Mouse (Mus musculus) naive thymus-derived CD4-positive, alpha-beta T cell, adult 2 months (primary cell): ENCODE data around the gene Nktr.

Experiments
- DNase-seq: peaks from one replicate; pipeline ENCODE4 v3.0.0-alpha.2; 2011; ENCODE audit warnings: low read depth

Gene Nktr

GRCm38 (mm10) chr9:121707801-121708200 is 11.2 kb upstream of the Nktr start:
- DNase-seq: no peak

GRCm38 (mm10) chr9:121708506-121709486 is 10.2 kb upstream of the Nktr start:
- no peak for DNase-seq

GRCm38 (mm10) chr9:121709898-121710583 is 8.9 kb upstream of the Nktr start, which contains the start of gene Ss18l2:
TSS of gene Ss18l2 (plus strand) at chr9:121710329.
- peak; percentile 99 for DNase-seq

GRCm38 (mm10) chr9:121710584-121710975 is 8.4 kb upstream of the Nktr start:
- no peak for DNase-seq

- DNase-seq: no peak
Measured at GRCm38 (mm10) chr9:121717048-121717447, 1.9 kb upstream of the Nktr start.

GRCm38 (mm10) chr9:121718070-121718705 is 781 bp upstream of the Nktr start:
- DNase-seq: no peak

- DNase-seq: peak; percentile 76
Measured at GRCm38 (mm10) chr9:121719347-121720331, 670 bp downstream of the Nktr start.

GRCm38 (mm10) chr9:121740490-121740889 is 21.5 kb downstream of the Nktr start:
- no peak for DNase-seq

- no peak for DNase-seq
Measured at GRCm38 (mm10) chr9:121741168-121741567, 22.2 kb downstream of the Nktr start.

- no peak for DNase-seq
Measured at GRCm38 (mm10) chr9:121744051-121744450, 25.1 kb downstream of the Nktr start.

GRCm38 (mm10) chr9:121752774-121753173 is 33.8 kb downstream of the Nktr start:
- no peak for DNase-seq

GRCm38 (mm10) chr9:121754624-121755023 is 35.7 kb downstream of the Nktr start:
- no peak for DNase-seq

GRCm38 (mm10) chr9:121756785-121757184 is 37.8 kb downstream of the Nktr start:
- DNase-seq: no peak

GRCm38 (mm10) chr9:121757432-121757831 is 38.5 kb downstream of the Nktr start:
- DNase-seq: peak; percentile 54

GRCm38 (mm10) chr9:121757835-121758814 is 39.2 kb downstream of the Nktr start:
- peak; percentile 17 for DNase-seq

GRCm38 (mm10) chr9:121759091-121760081 is 40.4 kb downstream of the Nktr start, which contains the start of gene Zfp651:
TSS of gene Zfp651 (plus strand) at chr9:121759330.
- peak; percentile 33 for DNase-seq

GRCm38 (mm10) chr9:121760271-121761090 is 41.5 kb downstream of the Nktr start:
- DNase-seq: peak; percentile 13
